Mouse (Mus musculus) 3T3-L1 (cell line): ENCODE results near the gene Ubtd2.
"Not testable (repeated sequence)": the region's sequence is repeated elsewhere in the genome, so short reads cannot be mapped to it uniquely, and the experiment has no call there.

ENCODE experiments used
- DNase-seq: peaks from one replicate; pipeline ENCODE4 v3.0.0-alpha.2; 2015; ENCODE audit warnings: low read depth, low spot score

Ubtd2 gene

DNA sequence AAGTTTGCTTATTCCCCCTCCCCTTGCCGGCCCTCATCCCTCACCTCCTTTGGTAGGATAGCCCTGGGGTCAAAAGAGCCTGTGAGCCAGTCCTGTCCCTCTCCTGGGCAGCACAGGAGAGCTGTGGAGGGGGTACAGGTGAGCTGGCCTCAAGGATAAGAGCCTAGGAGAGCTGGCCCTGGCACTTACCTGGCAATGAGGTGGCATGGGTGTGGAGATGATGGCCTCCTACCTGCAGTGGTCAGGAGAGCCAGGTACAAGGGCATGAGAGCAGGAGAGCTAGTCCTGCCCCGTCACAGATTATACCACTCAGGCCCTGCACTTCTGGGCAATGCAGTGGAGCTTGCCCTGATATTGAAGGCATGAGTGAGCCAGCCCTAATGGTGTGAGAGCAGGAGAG is 9.1 kb downstream of the Ubtd2 start:
- DNase-seq = no peak

DNA sequence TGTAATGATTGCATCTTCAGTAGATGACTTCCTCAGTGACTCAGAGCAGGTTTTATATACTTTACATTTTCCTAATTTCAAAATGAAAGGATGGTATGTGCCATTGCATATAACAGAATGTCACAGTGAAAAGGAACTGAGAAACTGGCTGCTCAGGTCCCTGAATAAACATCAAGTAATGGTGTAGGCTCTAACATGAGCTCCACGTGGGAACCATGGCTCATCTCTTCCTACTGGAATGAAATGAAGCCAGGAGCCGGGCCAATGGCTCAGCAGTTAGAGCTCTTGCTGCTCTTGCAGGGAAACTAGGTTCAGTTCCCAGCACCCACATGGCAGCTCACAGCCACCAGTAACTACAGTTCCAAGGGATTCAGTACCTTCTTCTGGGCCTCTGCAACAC is 16.8 kb downstream of the Ubtd2 start:
- no peak for DNase-seq

DNA sequence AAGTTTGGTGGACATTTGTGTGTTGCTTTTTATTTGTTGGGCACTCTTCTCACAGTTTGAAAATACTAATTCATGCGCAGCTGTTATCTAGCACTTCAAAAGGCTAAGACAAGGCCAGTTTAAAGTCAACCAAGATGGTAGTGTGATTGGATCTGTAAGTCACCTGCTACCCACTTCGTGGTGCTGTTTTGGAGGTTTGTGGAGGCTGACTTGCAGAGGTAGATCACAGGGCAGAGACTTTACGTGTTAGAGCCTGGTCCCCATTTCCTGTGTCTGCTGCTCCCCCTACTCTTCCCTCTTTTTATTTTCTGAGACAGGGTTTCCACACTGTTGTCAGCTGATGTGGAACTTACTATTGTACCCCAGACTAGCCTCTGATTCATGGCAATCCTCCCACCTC is 19.6 kb downstream of the Ubtd2 start:
- DNase-seq = no peak

DNA sequence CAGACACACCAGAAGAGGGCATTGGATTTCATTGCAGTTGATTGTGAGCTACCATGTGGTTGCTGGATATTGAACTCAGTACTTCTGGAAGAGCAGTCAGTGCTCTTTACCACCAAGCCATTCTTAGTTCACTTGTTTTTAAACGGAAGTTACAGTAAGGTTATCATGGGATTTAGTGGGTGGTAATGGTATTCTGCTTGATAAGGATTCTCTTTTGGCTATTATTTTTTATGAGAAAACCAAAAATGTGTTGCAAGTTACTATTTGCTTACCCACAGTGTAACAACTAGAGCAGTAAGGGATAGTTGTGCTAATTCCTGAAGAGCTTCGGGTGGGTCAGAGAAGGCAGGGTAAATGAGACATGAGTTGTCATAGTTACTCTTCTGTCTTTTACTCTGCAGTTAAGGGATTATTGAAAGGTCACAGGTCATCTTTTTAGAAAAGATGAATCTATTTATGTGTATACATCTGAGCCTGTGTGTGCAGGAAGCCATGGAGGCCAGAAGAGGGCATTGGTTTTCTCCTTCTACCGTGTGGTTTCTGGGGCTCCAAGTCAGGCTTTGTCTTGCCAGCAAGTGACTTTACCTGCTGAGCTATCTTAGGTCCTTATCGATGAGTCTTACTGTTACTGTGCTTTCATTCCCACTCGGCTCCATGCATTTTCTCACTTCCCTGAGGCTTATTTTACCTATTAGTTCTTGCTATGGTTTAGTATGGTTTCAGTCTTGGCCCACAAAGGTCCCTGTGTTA is 20.5 kb downstream of the Ubtd2 start:
- DNase-seq = no peak

DNA sequence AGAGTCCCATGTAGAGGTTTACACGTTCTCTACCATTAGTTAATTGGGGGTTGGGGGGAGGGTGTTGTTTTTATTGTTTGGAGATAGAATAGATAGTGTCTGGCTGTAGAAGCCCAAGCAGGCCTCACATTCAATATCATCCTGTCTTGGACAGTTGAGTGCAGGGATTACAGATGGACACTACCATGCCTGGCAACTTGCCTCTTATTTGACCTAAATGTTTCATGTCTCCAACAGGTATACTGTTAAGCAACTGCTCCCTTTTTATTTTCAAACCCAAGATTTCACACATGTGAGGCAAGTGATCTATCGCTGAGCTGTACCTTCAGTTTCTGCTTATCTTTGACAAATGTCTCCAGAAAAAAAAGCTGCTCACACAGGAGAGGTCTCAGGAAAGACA is 26.4 kb downstream of the Ubtd2 start:
- DNase-seq = no peak

DNA sequence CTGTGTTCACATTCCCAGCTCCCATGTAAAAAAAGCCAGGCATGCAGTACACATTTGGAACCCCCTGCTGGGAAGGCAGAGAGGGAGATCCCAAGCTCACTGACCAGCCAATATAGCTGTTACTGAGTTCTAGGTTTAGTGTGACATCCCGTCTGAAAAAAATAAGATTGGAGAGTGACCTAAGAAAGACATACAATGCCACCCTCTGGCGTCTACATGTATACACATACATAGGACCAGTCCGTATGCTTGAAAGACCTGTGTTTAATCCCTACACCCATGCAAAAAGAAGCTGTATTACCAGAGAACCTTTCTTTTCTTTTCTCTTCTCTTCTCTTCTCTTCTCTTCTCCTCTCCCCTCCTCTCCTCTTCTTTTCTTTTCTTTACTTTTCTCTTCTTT is 30.1 kb downstream of the Ubtd2 start:
- DNase-seq = peak; percentile 20

DNA sequence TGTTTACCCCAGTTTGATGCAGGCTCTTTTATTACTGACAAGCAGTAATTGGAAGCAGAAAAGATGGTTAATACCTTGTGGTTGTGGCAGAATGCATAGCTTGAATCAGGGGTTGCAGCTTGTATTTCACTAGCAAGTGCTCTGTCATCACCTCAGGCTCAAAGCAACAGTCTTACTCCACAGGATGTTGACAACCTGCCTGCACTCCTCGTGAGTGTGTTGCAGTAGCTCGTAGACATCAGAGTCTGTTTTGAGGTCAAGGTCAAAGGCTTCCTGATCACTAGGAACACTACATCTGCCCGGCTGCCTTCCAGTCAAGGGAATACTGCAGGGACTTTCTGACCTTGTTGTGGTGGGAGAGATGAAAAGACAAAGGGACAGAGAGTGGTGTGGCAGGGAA is 31.5 kb downstream of the Ubtd2 start:
- DNase-seq = peak; percentile 17

DNA sequence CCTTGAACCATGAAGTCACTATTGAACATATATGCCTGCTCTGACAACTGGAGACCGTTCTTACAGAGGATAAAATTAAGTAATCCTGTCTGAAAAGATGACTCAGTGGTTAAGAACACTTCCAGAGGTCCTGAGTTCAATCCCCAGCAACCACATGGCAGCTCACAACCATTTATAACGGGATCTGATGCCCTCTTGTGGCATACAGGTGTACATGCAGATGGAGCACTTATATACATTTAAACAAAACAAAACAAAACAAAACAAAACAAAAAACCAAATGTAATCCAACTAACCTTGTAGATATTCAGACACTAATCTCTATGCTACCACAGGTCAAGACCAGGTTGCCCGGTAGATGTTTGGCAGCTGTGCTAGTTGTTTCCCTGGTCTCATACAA is 32.3 kb downstream of the Ubtd2 start:
- peak; percentile 43 for DNase-seq

DNA sequence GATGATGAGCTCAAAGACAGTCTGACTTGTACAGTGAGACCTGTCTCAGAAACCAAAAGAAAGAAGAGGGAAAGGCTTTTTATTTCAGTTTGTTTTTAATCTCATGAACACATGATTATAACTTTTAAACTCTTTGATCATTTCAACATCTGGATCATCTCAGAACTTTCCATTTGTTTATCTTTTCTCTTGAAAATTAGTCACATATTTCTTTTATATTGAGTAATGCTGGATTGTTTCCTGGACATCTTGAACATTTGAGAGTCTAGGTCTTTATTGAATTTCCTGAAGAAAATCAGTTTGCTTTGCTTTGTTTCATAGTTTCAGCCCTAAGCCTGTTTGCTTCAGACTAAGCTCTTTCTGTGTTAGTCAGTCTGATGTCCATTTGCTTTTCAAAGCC is 33.2 kb downstream of the Ubtd2 start:
- no peak for DNase-seq

DNA sequence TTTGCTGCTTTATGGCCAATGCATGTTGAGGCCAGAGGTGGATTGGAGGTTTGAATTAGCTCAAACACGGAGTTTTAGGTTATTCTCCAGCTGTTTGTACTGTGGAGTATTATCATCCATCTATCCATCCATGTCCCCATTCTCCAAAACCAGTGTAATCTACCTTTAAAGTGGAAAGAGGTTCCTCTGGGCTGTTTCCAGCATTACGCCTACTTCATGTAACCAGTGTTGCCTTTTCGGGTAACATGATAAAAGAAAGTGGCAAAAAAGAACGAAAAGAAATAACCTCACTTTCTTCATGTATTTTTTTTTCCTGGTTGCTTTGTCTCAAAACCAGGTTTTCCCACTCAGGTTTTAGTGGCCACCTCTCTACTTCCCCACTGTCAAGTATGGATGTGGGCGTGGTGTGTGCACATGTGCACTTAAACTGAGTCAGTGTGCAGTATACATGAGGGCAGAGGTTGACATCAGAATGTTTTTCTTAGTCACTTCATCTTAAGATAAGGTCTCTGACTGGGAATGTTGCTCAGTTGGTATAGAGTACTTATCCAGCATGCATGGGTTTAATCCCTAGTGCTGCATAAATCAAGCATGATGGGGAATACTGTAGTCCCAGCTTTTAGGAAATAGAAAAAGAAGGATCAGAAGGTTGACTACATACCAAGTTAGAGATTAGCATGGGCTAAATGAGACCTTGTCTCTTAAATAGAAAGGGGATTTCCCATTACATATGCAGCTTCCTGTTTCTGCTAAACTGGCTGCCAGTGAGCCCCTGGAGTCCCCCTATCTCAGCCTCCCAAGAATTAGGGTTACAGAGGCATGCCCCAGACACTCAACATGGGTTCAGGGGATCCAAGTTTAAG is 33.9 kb downstream of the Ubtd2 start:
- peak; percentile 59 for DNase-seq

DNA sequence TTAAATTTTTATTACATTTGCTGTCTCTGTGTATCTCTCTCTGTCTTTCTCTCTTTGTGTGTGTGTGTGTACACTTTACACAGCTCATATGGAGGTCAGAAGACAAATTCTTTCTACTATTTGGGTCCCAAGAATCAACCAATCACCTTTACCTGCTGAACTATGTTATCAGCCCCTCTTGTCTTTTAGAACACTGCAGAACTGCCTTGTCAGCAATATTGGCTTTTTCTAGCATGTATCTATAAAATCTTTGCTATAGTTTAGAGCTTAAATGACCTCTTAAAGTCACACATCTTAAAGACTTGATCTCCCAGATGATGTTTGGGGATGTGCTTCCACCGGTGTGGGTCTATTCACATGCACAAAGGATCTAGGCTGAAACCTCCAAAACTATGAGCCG is 35.9 kb downstream of the Ubtd2 start:
- no peak for DNase-seq

DNA sequence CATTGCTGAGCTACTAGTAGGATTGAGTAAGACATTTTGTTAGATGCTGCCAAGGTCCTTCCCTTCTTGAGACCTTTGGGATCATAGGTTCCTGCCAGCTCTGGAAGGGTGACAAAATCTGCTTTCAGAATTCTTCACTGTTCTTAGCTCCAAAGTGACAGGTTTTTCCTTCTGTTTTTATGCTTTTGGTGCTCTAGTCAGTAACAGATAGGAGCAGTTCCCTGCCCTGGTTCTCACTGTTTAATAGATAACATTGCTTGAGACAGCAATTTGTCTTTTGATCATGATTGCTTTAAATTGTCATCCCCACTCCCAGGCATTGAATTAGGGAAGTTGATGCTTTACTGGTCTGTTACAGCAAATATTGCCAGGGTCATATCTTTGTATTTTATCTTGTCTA is 38.1 kb downstream of the Ubtd2 start:
- DNase-seq = peak; percentile 15

DNA sequence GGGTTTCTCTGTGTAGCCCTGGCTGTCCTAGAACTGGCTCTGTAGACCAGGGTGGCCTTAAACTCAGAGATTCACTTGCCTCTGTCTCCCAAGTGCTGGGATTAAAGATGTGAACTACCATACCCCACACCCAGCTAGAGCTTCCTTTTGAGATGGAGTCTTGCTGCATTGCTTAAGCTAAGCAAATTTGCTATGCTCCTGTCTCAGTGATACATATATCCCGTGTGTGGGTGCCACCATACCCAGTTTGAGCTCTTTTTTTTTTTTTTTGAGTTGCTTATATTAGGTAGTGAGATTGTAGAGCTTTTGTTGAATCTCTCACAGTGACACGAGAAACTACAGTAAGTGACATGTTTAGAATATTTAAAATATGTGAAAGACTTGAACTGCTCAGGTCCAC is 40.1 kb downstream of the Ubtd2 start:
- DNase-seq = no peak

DNA sequence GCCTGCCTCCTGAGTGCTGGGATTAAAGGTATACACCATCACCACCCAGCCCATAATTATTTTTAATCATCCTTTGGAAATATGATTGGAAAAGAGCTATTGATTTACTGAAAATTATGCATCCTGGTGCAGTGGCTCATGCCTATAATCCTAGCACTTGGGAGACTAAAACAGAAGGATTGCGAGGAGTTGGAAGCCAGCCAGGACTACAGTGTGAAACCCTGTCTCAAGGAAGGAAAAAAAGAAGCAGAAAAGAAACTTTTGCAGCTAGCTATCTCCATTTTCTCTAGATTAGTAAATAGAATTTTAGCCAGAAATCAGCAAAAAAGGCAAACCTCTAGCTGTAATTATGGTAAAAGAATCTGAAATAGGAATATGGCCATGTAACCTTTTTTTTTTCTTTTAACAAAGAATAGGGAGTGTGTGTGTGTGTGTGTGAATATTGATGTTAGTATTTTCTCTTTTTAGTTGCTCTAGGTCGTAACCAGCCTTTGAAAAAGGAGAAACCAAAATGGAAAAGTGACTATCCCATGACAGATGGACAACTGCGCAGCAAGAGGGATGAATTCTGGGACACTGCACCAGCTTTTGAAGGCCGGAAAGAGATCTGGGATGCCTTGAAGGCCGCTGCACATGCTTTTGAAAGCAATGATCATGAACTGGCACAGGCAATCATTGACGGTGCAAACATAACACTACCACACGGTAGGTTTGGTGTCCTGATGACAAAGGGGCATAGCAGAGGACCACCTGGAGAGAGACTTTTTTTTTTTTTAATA is 43.8 kb downstream of the Ubtd2 start:
- DNase-seq = no peak

DNA sequence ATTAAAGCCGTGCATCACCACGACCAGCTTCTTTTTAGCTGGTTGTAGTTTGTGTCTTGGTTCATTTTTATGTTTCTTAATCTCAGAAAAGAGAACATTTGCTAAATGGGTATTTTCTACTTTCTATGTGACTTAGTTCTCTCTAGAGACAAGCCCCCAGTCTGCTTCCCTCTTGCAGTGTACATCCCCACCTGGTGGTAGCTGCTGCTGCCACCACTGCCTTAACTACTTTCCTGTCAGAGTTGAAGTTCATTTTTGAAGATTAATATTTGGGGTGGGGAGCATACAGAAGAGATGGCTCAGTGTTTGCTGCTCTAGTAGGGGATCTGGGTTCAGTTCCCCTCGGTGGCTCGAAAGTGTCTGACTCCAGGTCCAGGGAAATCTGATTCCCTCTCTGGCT is 44.8 kb downstream of the Ubtd2 start:
- DNase-seq = no peak

DNA sequence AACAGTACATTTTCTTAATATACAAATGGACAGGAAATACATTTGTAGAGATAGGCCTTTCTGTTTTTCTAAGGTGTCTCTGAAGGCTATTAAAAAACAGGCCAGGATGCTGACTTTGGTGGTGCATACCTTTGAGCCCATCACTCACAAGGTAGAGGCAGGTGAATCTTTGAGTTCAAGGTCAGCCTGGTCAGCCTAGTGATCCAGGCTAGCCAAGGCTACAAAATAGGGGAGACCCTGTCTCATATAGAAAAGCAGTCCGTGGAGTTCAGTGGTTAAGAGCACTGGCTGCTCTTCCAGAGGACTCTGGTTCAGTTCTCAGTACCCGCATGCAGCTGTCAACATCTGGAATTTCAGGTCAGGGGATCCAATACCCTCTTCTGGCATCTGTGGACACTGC is 48.5 kb downstream of the Ubtd2 start:
- DNase-seq = no peak

DNA sequence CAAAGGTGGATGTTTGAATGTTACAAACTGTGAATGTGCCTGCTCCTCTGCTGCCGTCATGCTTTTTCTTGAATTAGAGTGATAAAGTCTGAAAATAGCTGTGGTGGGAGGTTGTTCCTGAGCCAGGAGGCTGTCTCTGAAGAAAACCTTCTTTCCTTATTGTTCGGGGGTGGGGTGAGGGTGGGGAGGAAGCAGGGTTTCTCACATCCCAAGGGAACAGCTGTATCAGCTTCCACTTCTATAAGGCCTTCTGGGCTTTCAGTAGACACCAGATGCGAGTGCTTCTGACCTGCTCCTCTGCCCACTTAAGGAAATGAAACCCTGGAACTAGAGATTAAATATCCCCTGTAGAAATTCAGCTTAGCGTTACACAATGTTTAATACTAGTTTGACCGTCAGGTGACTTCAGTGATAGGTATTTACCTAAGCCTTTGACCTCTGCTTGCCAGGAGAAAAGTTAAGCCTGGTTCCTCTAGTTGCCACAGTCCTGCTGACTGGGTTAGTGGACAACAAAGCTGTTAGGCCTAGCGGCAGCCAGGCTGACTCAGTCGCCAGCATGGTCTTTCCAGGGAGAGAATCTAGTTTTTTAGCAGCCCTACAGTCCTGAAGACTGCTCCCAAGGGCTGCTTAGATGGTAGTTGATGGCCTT is 50.0 kb downstream of the Ubtd2 start:
- DNase-seq = no peak

DNA sequence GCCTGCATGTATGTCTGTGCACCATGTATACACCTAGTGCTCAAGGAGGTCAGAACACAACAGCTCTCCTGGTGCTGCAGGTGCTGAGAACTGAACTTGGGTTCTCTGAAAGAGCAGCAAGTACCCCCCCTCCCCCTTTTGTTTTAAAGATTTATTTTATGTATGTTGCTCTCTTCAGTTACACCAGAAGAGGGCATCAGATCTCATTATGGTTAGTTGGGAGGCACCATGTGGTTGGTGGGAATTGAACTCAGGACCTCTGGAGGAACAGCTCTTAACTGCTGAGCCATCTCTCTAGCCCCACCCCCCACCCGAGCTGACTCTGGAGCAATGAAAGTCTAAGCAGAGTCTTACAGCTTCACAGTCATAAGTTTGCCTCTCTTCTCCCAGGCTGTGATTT is 55.8 kb downstream of the Ubtd2 start:
- DNase-seq = peak; percentile 29

DNA sequence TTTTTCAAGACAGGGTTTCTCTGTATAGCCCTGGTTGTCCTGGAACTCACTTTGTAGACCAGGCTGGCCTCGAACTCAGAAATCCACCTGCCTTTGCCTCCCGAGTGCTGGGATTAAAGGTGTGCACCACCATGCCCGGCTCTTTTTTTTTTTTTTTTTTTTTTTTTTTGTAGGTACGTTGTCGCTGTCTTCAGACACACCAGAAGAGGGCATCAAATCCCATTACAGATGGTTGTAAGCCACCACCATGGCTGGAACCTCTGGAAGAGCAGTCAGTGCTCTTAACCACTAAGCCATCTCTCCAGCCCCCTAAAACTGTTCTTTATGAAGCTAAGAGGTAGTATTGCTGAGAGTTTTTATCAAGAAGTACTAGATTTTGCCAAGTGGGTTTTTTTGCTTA is 59.7 kb downstream of the Ubtd2 start:
- not testable (repeated sequence) for DNase-seq

DNA sequence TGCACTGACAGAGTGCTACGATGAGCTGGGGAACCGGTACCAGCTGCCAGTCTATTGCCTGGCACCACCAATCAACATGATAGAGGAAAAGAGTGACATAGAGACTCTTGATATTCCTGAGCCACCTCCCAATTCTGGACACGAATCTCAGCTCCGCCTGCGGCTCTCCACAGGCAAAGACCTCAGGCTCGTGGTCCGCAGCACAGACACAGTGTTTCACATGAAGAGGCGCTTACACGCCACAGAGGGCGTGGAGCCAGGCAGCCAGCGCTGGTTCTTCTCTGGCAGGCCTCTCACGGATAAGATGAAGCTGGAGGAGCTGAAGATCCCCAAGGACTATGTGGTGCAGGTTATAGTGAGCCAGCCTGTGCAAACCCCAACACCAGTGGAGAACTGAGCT is 60.9 kb downstream of the Ubtd2 start:
- DNase-seq = no peak

DNA sequence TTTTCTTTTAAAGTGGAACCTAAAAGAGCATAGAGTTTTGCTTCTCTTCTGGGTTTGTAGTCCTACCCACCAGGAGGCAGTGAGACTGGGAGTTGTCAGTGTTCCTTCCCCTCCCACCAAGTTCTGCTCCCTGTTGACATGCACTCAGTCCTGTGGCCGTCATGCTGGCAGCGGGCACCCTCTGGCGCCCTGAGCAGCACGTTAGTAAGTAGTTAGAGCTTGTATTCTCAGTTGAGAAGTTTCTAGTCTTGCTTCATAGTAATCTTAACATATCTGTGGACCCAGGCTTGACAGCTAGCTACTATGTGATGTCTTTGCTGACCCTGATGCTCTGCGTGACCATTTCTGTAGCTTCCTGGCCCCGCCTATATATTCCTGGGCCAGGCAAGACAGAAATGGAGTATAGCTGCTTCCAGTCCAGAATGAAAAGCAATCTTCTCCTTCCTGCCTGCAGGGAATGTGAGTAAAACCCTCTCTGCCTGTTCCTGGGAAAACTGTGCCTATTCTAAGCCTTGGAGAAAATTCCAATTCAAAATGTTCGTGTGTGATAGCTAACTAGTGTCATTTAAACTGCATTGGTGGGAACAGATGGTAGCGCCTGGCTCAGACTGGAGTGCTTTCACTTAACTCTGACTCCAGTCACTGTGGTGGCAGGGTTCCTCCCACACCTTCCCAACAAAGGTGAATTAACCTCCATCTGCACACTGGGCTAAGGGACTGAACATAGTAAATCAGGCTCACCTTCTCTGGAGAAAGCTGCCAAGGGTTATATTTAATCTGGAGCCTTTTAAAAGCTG is 61.9 kb downstream of the Ubtd2 start:
- no peak for DNase-seq
